Mouse (Mus musculus): Measurements from ENCODE around the gene Ipo11. TPM values are rescaled to one million over a fixed set of nuclear protein-coding genes. Genes with fewer than 3 reads are reported as not detected.
A peak's percentile ranks its signal among the peaks of the same experiment; 100 is the strongest.
"Not testable (repeated sequence)": the region's sequence is repeated elsewhere in the genome, so short reads cannot be mapped to it uniquely, and the experiment has no call there.

Gene Ipo11
- total and polyA plus RNA-seq, 2 experiments = 8.8 to 20.3 TPM

- WGBS = 71% methylated on average over 7 of the region's 7 CpGs
- TF ChIP-seq POLR2A (IDR thresholded peaks at IDR 0.05; ENCODE audit: extremely low read depth, insufficient read depth, low read length) (no peak), CTCF (IDR thresholded peaks at IDR 0.05; ENCODE audit: low read depth, low read length) (peak; percentile 22; the same call in 1 of the 2 replicates)
- no peak for DNase-seq (ENCODE audit: extremely low read depth, low read depth, low spot score)
- H3K4me1 ChIP-seq (ENCODE audit: control insufficient read depth, insufficient read depth, low read length) = no peaks in the 10 kb centered on the region
- H3K27ac ChIP-seq (replicated peaks; ENCODE audit: insufficient read depth, low read depth, low read length) = no peak overlapping the region
- no peak overlapping the region for H3K9ac ChIP-seq (ENCODE audit: low read depth, low read length)
- H3K27me3 ChIP-seq (ENCODE audit: control insufficient read depth, insufficient read depth, low read length) = no peaks in the 10 kb centered on the region
- H3K4me3 ChIP-seq (ENCODE audit: insufficient read depth, low read depth, low read length) = no peak overlapping the region
- peaks cover 4% of the 10 kb centered on the region; the same call in 1 of the 2 replicates for H3K36me3 ChIP-seq (ENCODE audit: control insufficient read depth, insufficient read depth, low read length)
- H3K79me2 ChIP-seq (ENCODE audit: control insufficient read depth, insufficient read depth, low read length) = no peaks in the 10 kb centered on the region
Measured at GRCm38 (mm10) chr13:106918322-106919050, 18.3 kb downstream of the Ipo11 start.

DNA sequence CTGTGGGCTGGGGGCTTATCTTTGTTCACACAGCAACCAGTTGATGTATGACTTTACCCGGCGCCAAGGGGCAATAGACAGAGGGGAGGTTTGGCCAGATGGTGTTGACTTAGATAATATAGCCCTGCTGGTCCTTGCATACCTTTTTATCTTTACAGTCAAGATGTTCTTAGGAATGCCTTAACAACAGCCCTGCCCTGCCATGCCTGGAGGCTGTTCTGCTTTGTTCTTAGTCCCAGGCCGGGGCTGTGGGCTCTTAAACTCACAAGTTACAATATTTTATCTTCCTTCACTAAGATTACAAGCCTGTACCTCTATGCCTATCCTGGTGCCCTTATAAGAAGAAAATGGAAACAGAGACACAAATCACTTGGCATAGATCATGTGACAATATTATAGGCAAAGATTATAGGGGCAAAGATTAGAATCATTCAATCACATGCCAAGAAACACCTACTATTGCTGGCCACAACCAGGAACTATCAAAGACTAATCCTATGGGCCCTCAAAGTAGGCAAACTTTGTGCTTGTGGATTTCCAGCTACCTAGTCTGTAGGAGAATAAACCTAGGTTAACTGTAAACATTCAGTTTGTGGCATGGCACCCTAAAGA lies 23.5 kb downstream of the Ipo11 start:
- WGBS = 86% methylated on average over 3 of the region's 3 CpGs
- no peak overlapping the region for H3K27ac ChIP-seq (replicated peaks; ENCODE audit: insufficient read depth, low read depth, low read length)

DNA sequence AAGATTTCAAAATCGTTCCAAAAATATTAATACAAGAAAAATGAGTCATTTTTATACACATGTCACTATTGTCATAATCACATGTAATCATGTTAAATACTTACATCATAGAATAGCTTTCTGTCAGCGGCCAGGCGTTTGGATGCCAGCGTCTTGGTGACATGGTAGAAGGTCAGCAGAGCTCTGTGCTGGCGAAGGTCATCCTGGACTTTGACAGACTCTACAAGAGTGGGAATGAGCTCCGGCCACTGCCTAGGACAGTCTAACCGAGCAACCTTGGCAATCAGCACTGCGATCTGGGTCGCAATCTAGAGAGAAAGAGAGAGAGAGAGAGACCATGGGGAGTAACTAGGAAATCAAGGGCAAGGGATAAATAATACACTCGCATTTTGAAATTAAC lies 26.7 kb downstream of the Ipo11 start:
- WGBS = 96% methylated on average over 10 of the region's 10 CpGs
- no peaks in the 10 kb centered on the region for H3K79me2 ChIP-seq (ENCODE audit: control insufficient read depth, insufficient read depth, low read length)

More for the DNA sequence above, 23.5 kb downstream of the Ipo11 start:
- Histone ChIP-seq H3K4me1 (ENCODE audit: control insufficient read depth, insufficient read depth, low read length) (no peaks in the 10 kb centered on the region), H3K79me2 (ENCODE audit: control insufficient read depth, insufficient read depth, low read length) (no peaks in the 10 kb centered on the region), H3K9ac (ENCODE audit: low read depth, low read length) (no peak overlapping the region), H3K36me3 (ENCODE audit: control insufficient read depth, insufficient read depth, low read length) (peaks cover 17% of the 10 kb centered on the region), H3K27me3 (ENCODE audit: control insufficient read depth, insufficient read depth, low read length) (no peaks in the 10 kb centered on the region), H3K4me3 (ENCODE audit: insufficient read depth, low read depth, low read length) (no peak overlapping the region)
- TF ChIP-seq CTCF (IDR thresholded peaks at IDR 0.05; ENCODE audit: low read depth, low read length) (no peak), POLR2A (IDR thresholded peaks at IDR 0.05; ENCODE audit: extremely low read depth, insufficient read depth, low read length) (no peak)
- no peak for DNase-seq (ENCODE audit: extremely low read depth, low read depth, low spot score)

DNA sequence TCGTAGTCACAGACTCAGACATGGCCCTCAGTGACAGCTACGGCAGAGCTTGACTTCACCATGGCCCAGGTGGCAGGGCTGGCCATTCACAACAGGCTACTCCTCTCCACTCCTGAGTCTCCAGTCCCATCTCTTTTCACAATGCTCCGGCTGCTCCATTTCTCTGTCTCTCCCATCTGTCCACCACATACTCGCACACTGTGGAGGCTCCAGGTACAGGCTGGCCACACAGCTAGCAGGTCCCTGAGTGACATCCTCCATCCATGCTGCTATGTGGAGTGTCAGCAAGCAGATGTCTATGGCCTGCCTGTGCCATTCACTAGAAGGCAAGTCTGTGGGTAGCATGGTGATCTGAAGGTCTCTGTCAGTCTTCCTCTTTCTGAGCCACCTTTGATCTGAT lies 29.5 kb downstream of the Ipo11 start:
- Histone ChIP-seq H3K79me2 (ENCODE audit: control insufficient read depth, insufficient read depth, low read length) (no peaks in the 10 kb centered on the region), H3K27me3 (ENCODE audit: control insufficient read depth, insufficient read depth, low read length) (no peaks in the 10 kb centered on the region), H3K4me3 (ENCODE audit: insufficient read depth, low read depth, low read length) (no peak overlapping the region), H3K36me3 (ENCODE audit: control insufficient read depth, insufficient read depth, low read length) (peaks cover 20% of the 10 kb centered on the region), H3K9ac (ENCODE audit: low read depth, low read length) (no peak overlapping the region), H3K27ac (replicated peaks; ENCODE audit: insufficient read depth, low read depth, low read length) (no peak overlapping the region), H3K4me1 (ENCODE audit: control insufficient read depth, insufficient read depth, low read length) (no peaks in the 10 kb centered on the region)
- WGBS = 97% methylated on average over 4 of the region's 4 CpGs
- no peak for DNase-seq (ENCODE audit: extremely low read depth, low read depth, low spot score)
- TF ChIP-seq CTCF (IDR thresholded peaks at IDR 0.05; ENCODE audit: low read depth, low read length) (no peak), POLR2A (IDR thresholded peaks at IDR 0.05; ENCODE audit: extremely low read depth, insufficient read depth, low read length) (no peak)

More for the DNA sequence above, 26.7 kb downstream of the Ipo11 start:
- TF ChIP-seq POLR2A (IDR thresholded peaks at IDR 0.05; ENCODE audit: extremely low read depth, insufficient read depth, low read length) (no peak), CTCF (IDR thresholded peaks at IDR 0.05; ENCODE audit: low read depth, low read length) (no peak)
- no peak for DNase-seq (ENCODE audit: extremely low read depth, low read depth, low spot score)
- H3K36me3 ChIP-seq (ENCODE audit: control insufficient read depth, insufficient read depth, low read length) = peaks cover 20% of the 10 kb centered on the region
- H3K27ac ChIP-seq (replicated peaks; ENCODE audit: insufficient read depth, low read depth, low read length) = no peak overlapping the region
- H3K4me1 ChIP-seq (ENCODE audit: control insufficient read depth, insufficient read depth, low read length) = no peaks in the 10 kb centered on the region
- no peaks in the 10 kb centered on the region for H3K27me3 ChIP-seq (ENCODE audit: control insufficient read depth, insufficient read depth, low read length)
- H3K4me3 ChIP-seq (ENCODE audit: insufficient read depth, low read depth, low read length) = no peak overlapping the region
- no peak overlapping the region for H3K9ac ChIP-seq (ENCODE audit: low read depth, low read length)

DNA sequence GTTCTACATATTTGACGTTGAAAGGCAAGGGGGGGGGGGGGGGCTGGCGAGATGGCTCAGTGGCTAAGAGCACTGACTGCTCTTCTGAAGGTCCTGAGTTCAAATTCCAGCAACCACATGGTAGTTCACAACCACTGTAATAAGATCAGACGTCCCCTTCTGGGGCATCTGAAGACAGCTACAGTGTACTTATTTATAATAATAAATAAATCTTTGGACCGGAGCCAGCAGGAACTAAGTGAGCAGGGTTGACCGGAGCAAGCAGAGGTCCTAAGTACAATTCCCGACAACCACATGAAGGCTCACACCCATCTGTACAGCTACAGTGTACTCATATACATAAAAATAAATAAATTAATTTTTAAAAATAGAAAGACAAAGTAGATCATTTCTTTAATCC lies 31.6 kb downstream of the Ipo11 start:
- 86% methylated on average over 6 of the region's 6 CpGs for WGBS
- not testable (repeated sequence) for H3K27ac ChIP-seq (replicated peaks; ENCODE audit: insufficient read depth, low read depth, low read length); H3K4me1 ChIP-seq (ENCODE audit: control insufficient read depth, insufficient read depth, low read length); H3K27me3 ChIP-seq (ENCODE audit: control insufficient read depth, insufficient read depth, low read length); H3K9ac ChIP-seq (ENCODE audit: low read depth, low read length); H3K79me2 ChIP-seq (ENCODE audit: control insufficient read depth, insufficient read depth, low read length); DNase-seq (ENCODE audit: extremely low read depth, low read depth, low spot score); H3K4me3 ChIP-seq (ENCODE audit: insufficient read depth, low read depth, low read length)
- H3K36me3 ChIP-seq (ENCODE audit: control insufficient read depth, insufficient read depth, low read length) = peaks cover 20% of the 10 kb centered on the region

DNA sequence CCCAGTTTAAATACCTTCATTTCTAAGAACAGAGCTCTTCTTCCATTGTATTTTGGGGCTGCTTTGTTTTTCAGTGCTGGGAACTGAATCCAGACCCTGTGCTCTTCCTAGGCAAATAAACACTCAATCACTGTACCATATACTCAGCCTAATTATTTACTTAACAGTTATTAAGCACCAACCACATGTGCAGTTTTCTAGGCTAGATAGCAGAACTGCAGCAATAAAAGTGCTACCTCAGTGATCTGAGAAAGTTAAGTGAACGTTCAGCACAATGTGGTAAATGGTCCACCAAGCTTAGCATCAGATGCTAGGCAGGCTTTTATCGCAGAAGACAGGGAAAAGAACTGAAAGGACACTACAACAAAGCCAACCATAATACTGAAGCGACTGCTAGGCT lies 32.1 kb downstream of the Ipo11 start:
- no peak overlapping the region for H3K27ac ChIP-seq (replicated peaks; ENCODE audit: insufficient read depth, low read depth, low read length)
- H3K27me3 ChIP-seq (ENCODE audit: control insufficient read depth, insufficient read depth, low read length) = no peaks in the 10 kb centered on the region
- H3K4me1 ChIP-seq (ENCODE audit: control insufficient read depth, insufficient read depth, low read length) = no peaks in the 10 kb centered on the region
- DNase-seq (ENCODE audit: extremely low read depth, low read depth, low spot score) = no peak
- 93% methylated on average over 3 of the region's 3 CpGs for WGBS
- TF ChIP-seq CTCF (IDR thresholded peaks at IDR 0.05; ENCODE audit: low read depth, low read length) (no peak), POLR2A (IDR thresholded peaks at IDR 0.05; ENCODE audit: extremely low read depth, insufficient read depth, low read length) (no peak)
- no peaks in the 10 kb centered on the region for H3K79me2 ChIP-seq (ENCODE audit: control insufficient read depth, insufficient read depth, low read length)
- no peak overlapping the region for H3K9ac ChIP-seq (ENCODE audit: low read depth, low read length)
- no peak overlapping the region for H3K4me3 ChIP-seq (ENCODE audit: insufficient read depth, low read depth, low read length)
- H3K36me3 ChIP-seq (ENCODE audit: control insufficient read depth, insufficient read depth, low read length) = peaks cover 16% of the 10 kb centered on the region
